Mouse (Mus musculus) olfactory bulb, adult 2 months (tissue): ENCODE data around the gene Gm20521.

Experiments
- CTCF ChIP-seq: fragments of 200-500 bp; IDR thresholded peaks from 2 replicates; pipeline ENCODE4 v1.5.1; 2012; ENCODE audit warnings: low read depth, mild to moderate bottlenecking, low read length, moderate library complexity; ENCODE audit not compliant: insufficient read depth
- POLR2A ChIP-seq: fragments of 200-500 bp; IDR thresholded peaks from 2 replicates; pipeline ENCODE4 v1.6.1; 2012; ENCODE audit warnings: mild to moderate bottlenecking, low read depth, low read length, moderate library complexity; ENCODE audit not compliant: insufficient read depth

DNA sequence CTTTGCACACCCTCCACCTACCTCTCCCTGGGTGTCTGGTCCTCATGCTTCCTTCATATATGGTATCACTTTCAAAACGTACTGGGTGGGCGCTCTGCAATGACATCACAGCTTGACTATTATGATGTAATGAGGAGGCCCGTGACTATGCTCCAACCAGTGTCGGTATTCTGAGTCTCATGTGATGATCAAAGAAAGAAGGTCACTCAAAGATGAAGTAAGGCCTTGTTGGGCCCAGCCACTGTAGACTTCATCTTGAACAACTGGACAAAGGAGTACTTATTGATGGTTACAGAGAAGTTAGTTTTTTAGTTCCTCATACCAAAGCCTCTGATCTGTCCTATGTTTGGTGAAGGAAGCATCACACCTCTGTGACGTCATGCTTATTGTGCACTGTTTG, 12.4 kb upstream of the Gm20521 start, which contains the start of gene Homez:
- TF ChIP-seq CTCF (no peak), POLR2A (no peak)
